Mouse (Mus musculus): ENCODE data around the gene Etl4.

- no peak for TF ChIP-seq CTCF (IDR thresholded peaks at IDR 0.05; ENCODE audit: low read depth)
- TF ChIP-seq EP300 (IDR thresholded peaks at IDR 0.05; ENCODE audit: low read depth): no peak
Measured at GRCm38 (mm10) chr2:20602656-20603055, 693.1 kb downstream of the Etl4 start.

All from liver, embryonic 14.5 days (tissue).